Mouse (Mus musculus) CH12.LX (cell line): ENCODE results near the gene Robo3. TPM values are rescaled to one million over a fixed set of nuclear protein-coding genes. Genes with fewer than 3 reads are reported as not detected.

Experiments
- DNase-seq: peaks from one replicate; pipeline ENCODE4 v3.0.0-alpha.2; 2013; ENCODE audit errors: extremely low read depth
- H3K27ac ChIP-seq: 2 replicates; pipeline ENCODE4 v1.5.1; 2012; ENCODE audit warnings: low read depth, mild to moderate bottlenecking, control low read depth, moderate library complexity; ENCODE audit not compliant: insufficient read depth
- H3K27me3 ChIP-seq: replicated peaks from 2 replicates; pipeline ENCODE3; 2012; ENCODE audit warnings: inconsistent platforms
- H3K36me3 ChIP-seq, 2 experiments: replicated peaks in 1 of 2; 2 replicates each; pipeline versions ENCODE3 to v1.6.1; 2012; ENCODE audit warnings: inconsistent platforms in 1 of 2, low read length in 1 of 2, mild to moderate bottlenecking in 1 of 2, mixed read lengths in 1 of 2, moderate library complexity in 1 of 2; ENCODE audit not compliant: control insufficient read depth in 1 of 2, insufficient read depth in 1 of 2
- H3K4me1 ChIP-seq, 2 experiments: 2 replicates each; pipeline ENCODE4 v1.6.1; 2012; ENCODE audit warnings: inconsistent platforms in 1 of 2, moderate library complexity in 1 of 2; ENCODE audit not compliant: insufficient read depth in 2 of 2, control insufficient read depth in 1 of 2
- H3K4me2 ChIP-seq: 2 replicates; pipeline ENCODE4 v1.6.1; 2012; ENCODE audit warnings: low read depth, mild to moderate bottlenecking, control low read depth; ENCODE audit not compliant: poor library complexity, insufficient read depth, severe bottlenecking
- H3K4me3 ChIP-seq, 3 experiments: fragments of 150-350 bp in 1 of 3; sonication (generic) in 1 of 3; replicated peaks in 1 of 3; 2 replicates each; pipeline versions ENCODE3 to v1.5.1; 2011 to 2012; ENCODE audit warnings: low read depth in 2 of 3, low read length in 2 of 3, mild to moderate bottlenecking in 2 of 3, moderate library complexity in 2 of 3, control low read depth in 1 of 3, improper control_type of control experiment in 1 of 3, inconsistent platforms in 1 of 3, mixed read lengths in 1 of 3; ENCODE audit not compliant: poor library complexity in 1 of 3
- H3K79me2 ChIP-seq: replicated peaks from 2 replicates; pipeline ENCODE4 v1.6.1; 2012; ENCODE audit warnings: mild to moderate bottlenecking, moderate library complexity; ENCODE audit not compliant: control insufficient read depth, poor library complexity, insufficient read depth, severe bottlenecking; ENCODE audit errors: extremely low read depth
- H3K9ac ChIP-seq: 2 replicates; pipeline ENCODE4 v1.6.1; 2012; ENCODE audit warnings: low read depth, mild to moderate bottlenecking, control low read depth, moderate library complexity; ENCODE audit not compliant: insufficient read depth
- H3K9me3 ChIP-seq: replicated peaks from 2 replicates; pipeline ENCODE3; 2012; ENCODE audit warnings: low read length, inconsistent platforms, mixed read lengths
- BHLHE40 ChIP-seq: IDR thresholded peaks from 2 replicates; pipeline ENCODE4 v1.6.1; 2011; ENCODE audit warnings: mild to moderate bottlenecking, low read depth, low read length, improper control_type of control experiment
- CHD1 ChIP-seq: IDR thresholded peaks from 2 replicates; pipeline ENCODE4 v1.6.1; 2012; ENCODE audit warnings: low read depth, low read length, improper control_type of control experiment, inconsistent platforms
- CHD2 ChIP-seq: IDR thresholded peaks from 2 replicates; pipeline ENCODE4 v1.6.1; 2011; ENCODE audit warnings: low read length, improper control_type of control experiment
- CTCF ChIP-seq, 2 experiments: IDR thresholded peaks in 1 of 2; conservative IDR thresholded peaks in 1 of 2; 2 replicates each; pipeline ENCODE4 v1.5.1; 2011 to 2012; ENCODE audit warnings: low read depth in 2 of 2, low read length in 2 of 2, improper control_type of control experiment in 1 of 2, inconsistent platforms in 1 of 2, mild to moderate bottlenecking in 1 of 2, moderate library complexity in 1 of 2
- E2F4 ChIP-seq: IDR thresholded peaks from 2 replicates; pipeline ENCODE4 v1.6.1; 2011; ENCODE audit warnings: low read depth, low read length, improper control_type of control experiment; ENCODE audit not compliant: insufficient replicate concordance
- EP300 ChIP-seq: IDR thresholded peaks from 2 replicates; pipeline ENCODE4 v1.6.1; 2011; ENCODE audit warnings: low read length, improper control_type of control experiment
- ETS1 ChIP-seq: conservative IDR thresholded peaks from 2 replicates; pipeline ENCODE4 v1.6.1; 2012; ENCODE audit warnings: low read depth, mild to moderate bottlenecking, inconsistent platforms, low read length, improper control_type of control experiment, moderate library complexity
- GABPA ChIP-seq: IDR thresholded peaks from 2 replicates; pipeline ENCODE4 v1.6.1; 2012; ENCODE audit warnings: low read depth, low read length, improper control_type of control experiment, inconsistent platforms; ENCODE audit not compliant: insufficient replicate concordance
- HCFC1 ChIP-seq: IDR thresholded peaks from 2 replicates; pipeline ENCODE4 v1.6.1; 2012; ENCODE audit warnings: low read depth, mild to moderate bottlenecking, inconsistent platforms, low read length, improper control_type of control experiment
- JUN ChIP-seq: IDR thresholded peaks from 2 replicates; pipeline ENCODE4 v1.6.1; 2011; ENCODE audit warnings: low read depth, mild to moderate bottlenecking, low read length, improper control_type of control experiment, moderate library complexity; ENCODE audit not compliant: insufficient read depth
- KAT2A ChIP-seq: IDR thresholded peaks from 2 replicates; pipeline ENCODE4 v1.6.1; 2012; ENCODE audit warnings: low read length, improper control_type of control experiment, inconsistent platforms; ENCODE audit not compliant: insufficient replicate concordance
- MAFK ChIP-seq: IDR thresholded peaks from 2 replicates; pipeline ENCODE4 v1.6.1; 2011; ENCODE audit warnings: low read length, improper control_type of control experiment; ENCODE audit not compliant: insufficient replicate concordance
- MAX ChIP-seq: IDR thresholded peaks from 2 replicates; pipeline ENCODE4 v1.6.1; 2011; ENCODE audit warnings: low read length, improper control_type of control experiment
- MAZ ChIP-seq: IDR thresholded peaks from 2 replicates; pipeline ENCODE4 v1.6.1; 2012; ENCODE audit warnings: low read depth, mild to moderate bottlenecking, inconsistent platforms, low read length, improper control_type of control experiment, moderate library complexity
- MXI1 ChIP-seq: IDR thresholded peaks from 2 replicates; pipeline ENCODE4 v1.6.1; 2011; ENCODE audit warnings: mild to moderate bottlenecking, low read depth, low read length, improper control_type of control experiment
- MYC ChIP-seq: IDR thresholded peaks from 2 replicates; pipeline ENCODE4 v1.6.1; 2011; ENCODE audit warnings: low read depth, mild to moderate bottlenecking, improper control_type of control experiment, low read length
- NELFE ChIP-seq: IDR thresholded peaks from 2 replicates; pipeline ENCODE4 v1.6.1; 2011; ENCODE audit warnings: low read depth, low read length, improper control_type of control experiment
- NRF1 ChIP-seq: IDR thresholded peaks from 2 replicates; pipeline ENCODE4 v1.6.1; 2014; ENCODE audit warnings: low read depth, mild to moderate bottlenecking, inconsistent platforms, low read length, improper control_type of control experiment, moderate library complexity
- PAX5 ChIP-seq: IDR thresholded peaks from 2 replicates; pipeline ENCODE4 v1.6.1; 2012; ENCODE audit warnings: low read length, inconsistent platforms, mixed read lengths
- POLR2AphosphoS2 ChIP-seq: IDR thresholded peaks from 2 replicates; pipeline ENCODE4 v1.6.1; 2011; ENCODE audit warnings: low read depth, low read length, improper control_type of control experiment
- RAD21 ChIP-seq: IDR thresholded peaks from 2 replicates; pipeline ENCODE4 v1.6.1; 2011; ENCODE audit warnings: low read depth, mild to moderate bottlenecking, low read length, improper control_type of control experiment, moderate library complexity
- SIN3A ChIP-seq: IDR thresholded peaks from 2 replicates; pipeline ENCODE4 v1.6.1; 2012; ENCODE audit warnings: low read length, improper control_type of control experiment, inconsistent platforms
- SMC3 ChIP-seq: IDR thresholded peaks from 2 replicates; pipeline ENCODE4 v1.6.1; 2011; ENCODE audit warnings: low read depth, low read length, improper control_type of control experiment
- TCF12 ChIP-seq: IDR thresholded peaks from 2 replicates; pipeline ENCODE4 v1.6.1; 2014; ENCODE audit warnings: low read depth, mild to moderate bottlenecking, inconsistent platforms, low read length, improper control_type of control experiment
- UBTF ChIP-seq: IDR thresholded peaks from 2 replicates; pipeline ENCODE4 v1.6.1; 2012; ENCODE audit warnings: low read depth, mild to moderate bottlenecking, inconsistent platforms, low read length, improper control_type of control experiment, moderate library complexity
- USF2 ChIP-seq: conservative IDR thresholded peaks from 2 replicates; pipeline ENCODE4 v1.6.1; 2011; ENCODE audit warnings: low read depth, low read length, improper control_type of control experiment
- ZC3H11A ChIP-seq: IDR thresholded peaks from 2 replicates; pipeline ENCODE4 v1.6.1; 2012; ENCODE audit warnings: low read depth, mild to moderate bottlenecking, inconsistent platforms, low read length, improper control_type of control experiment
- ZMIZ1 ChIP-seq: IDR thresholded peaks from 2 replicates; pipeline ENCODE4 v1.6.1; 2012; ENCODE audit warnings: low read depth, mild to moderate bottlenecking, inconsistent platforms, low read length, improper control_type of control experiment
- ZNF384 ChIP-seq: IDR thresholded peaks from 2 replicates; pipeline ENCODE4 v1.6.1; 2012; ENCODE audit warnings: low read depth, low read length, improper control_type of control experiment, inconsistent platforms
- dilution Hi-C: fragments of 300-500 bp; cut with MboI; formaldehyde crosslinking; loops from 2 replicates; pipeline ENCODE4 v1.14.3; 2020; ENCODE audit warnings: low sequenced_read_pairs; ENCODE audit not compliant: extremely low pct_unique_long_range_greater_than_20kb, extremely low pct_ligation_motif_present
- in situ Hi-C: fragments of 300-500 bp; cut with MboI; formaldehyde crosslinking; loops from 3 replicates; pipeline ENCODE4 v1.14.3; 2019; ENCODE audit warnings: low sequenced_read_pairs, low pct_ligation_motif_present, low pct_unique_long_range_greater_than_20kb, mixed read lengths
- polyA plus RNA-seq: library from polyadenylated mRNA; unstranded; fragments of >175 nt; gene quantifications from 2 replicates; pipeline ENCODE4 v1.2.1, GENCODE M21; 2012; ENCODE audit warnings: low read depth; ENCODE audit not compliant: insufficient read length
- total RNA-seq, 2 experiments: library from RNA; depleted of rRNA; stranded (reverse); fragments of 300-350 nt in 1 of 2; fragments of >200 nt in 1 of 2; gene quantifications; 2 replicates each; pipeline ENCODE4 v1.2.3; 2012 to 2014

The Robo3 gene
- total and polyA plus RNA-seq, 3 experiments = 0.41 to 0.76 (median 0.59) TPM

GRCm38 (mm10) chr9:37401802-37402201 is 31.2 kb downstream of the Robo3 start, which contains the start of gene Robo4:
TSS of gene Robo4 (plus strand) at chr9:37401897.
- in situ Hi-C loops = loop anchor here (25.0 kb wide), 1 partner anchor 535 kb away; no protein-coding TSS in a partner anchor

GRCm38 (mm10) chr9:37400585-37400984 is 32.5 kb downstream of the Robo3 start:
- H3K4me1 ChIP-seq = peaks cover 2 to 11% of the 10 kb centered on the region in 2 experiments; a peak in 3 of 4 replicates
- H3K27ac ChIP-seq = no peak overlapping the region
- peaks cover 2% of the 10 kb centered on the region for H3K27me3 ChIP-seq
- no peaks in the 10 kb centered on the region for H3K9me3 ChIP-seq
- in situ Hi-C loops (loop anchor here (25.0 kb wide), 1 partner anchor 537 kb away; no protein-coding TSS in a partner anchor), dilution Hi-C loops (no loop called here)
- no peak overlapping the region for H3K4me2 ChIP-seq
- DNase-seq = no peak
- H3K36me3 ChIP-seq = no peaks in the 10 kb centered on the region
- no peak overlapping the region for H3K9ac ChIP-seq
- H3K4me3 ChIP-seq = no peak overlapping the region
- TF ChIP-seq EP300 (no peak), NRF1 (no peak), E2F4 (no peak), CHD1 (no peak), POLR2AphosphoS2 (no peak), TCF12 (no peak), SMC3 (no peak), ZNF384 (no peak), RAD21 (no peak), UBTF (no peak), CHD2 (no peak), PAX5 (no peak), MXI1 (no peak), MYC (no peak), ETS1 (no peak), CTCF (conservative IDR thresholded peaks at IDR 0.05 in 1 of 2, IDR thresholded peaks at IDR 0.05 in 1 of 2; ENCODE audit: low read depth in 2 of 2, low read length in 2 of 2) (no peak), GABPA (no peak)
- H3K79me2 ChIP-seq = no peaks in the 10 kb centered on the region

More at GRCm38 (mm10) chr9:37401802-37402201, 31.2 kb downstream of the Robo3 start, which contains the start of gene Robo4:
- Histone ChIP-seq H3K4me3 (no peak within 1 kb of the TSS), H3K9ac (no peak within 1 kb of the TSS)
- TF ChIP-seq MAX = no peak
- no peak for TF ChIP-seq BHLHE40
- TF ChIP-seq GABPA = no peak
- no peak for TF ChIP-seq NELFE
- TF ChIP-seq ZC3H11A = no peak
- TF ChIP-seq CTCF (conservative IDR thresholded peaks at IDR 0.05 in 1 of 2, IDR thresholded peaks at IDR 0.05 in 1 of 2; ENCODE audit: low read depth in 2 of 2, low read length in 2 of 2) = no peak
- TF ChIP-seq SIN3A = no peak
- no peak for TF ChIP-seq MAZ
- TF ChIP-seq ZNF384 = no peak
- TF ChIP-seq POLR2AphosphoS2 = no peak
- no peak for TF ChIP-seq JUN
- no peak for TF ChIP-seq KAT2A
- no peak for TF ChIP-seq CHD1
- TF ChIP-seq MAFK = no peak
- no peak for TF ChIP-seq HCFC1
- TF ChIP-seq USF2 = no peak
- no peak for TF ChIP-seq ZMIZ1
- TF ChIP-seq, all 38 proteins: peak for 0
- Histone ChIP-seq H3K27ac (no peak within 1 kb of the TSS), H3K79me2 (no peaks in the 10 kb centered on the region), H3K36me3 (no peaks in the 10 kb centered on the region), H3K27me3 (peaks cover 3% of the 10 kb centered on the region), H3K4me1 (peaks cover 2 to 11% of the 10 kb centered on the region in 2 experiments; a peak in 3 of 4 replicates), H3K4me2 (no peak within 1 kb of the TSS), H3K9me3 (no peaks in the 10 kb centered on the region)
- no peak for DNase-seq
- dilution Hi-C loops = no loop called here
